Mouse (Mus musculus): ENCODE results near the gene Kdm2b. TPM values are rescaled to one million over a fixed set of nuclear protein-coding genes. Genes with fewer than 3 reads are reported as not detected.

The Kdm2b gene
- polyA plus RNA-seq, 1 experiment from 2014 or later, result 35.6 TPM

DNA sequence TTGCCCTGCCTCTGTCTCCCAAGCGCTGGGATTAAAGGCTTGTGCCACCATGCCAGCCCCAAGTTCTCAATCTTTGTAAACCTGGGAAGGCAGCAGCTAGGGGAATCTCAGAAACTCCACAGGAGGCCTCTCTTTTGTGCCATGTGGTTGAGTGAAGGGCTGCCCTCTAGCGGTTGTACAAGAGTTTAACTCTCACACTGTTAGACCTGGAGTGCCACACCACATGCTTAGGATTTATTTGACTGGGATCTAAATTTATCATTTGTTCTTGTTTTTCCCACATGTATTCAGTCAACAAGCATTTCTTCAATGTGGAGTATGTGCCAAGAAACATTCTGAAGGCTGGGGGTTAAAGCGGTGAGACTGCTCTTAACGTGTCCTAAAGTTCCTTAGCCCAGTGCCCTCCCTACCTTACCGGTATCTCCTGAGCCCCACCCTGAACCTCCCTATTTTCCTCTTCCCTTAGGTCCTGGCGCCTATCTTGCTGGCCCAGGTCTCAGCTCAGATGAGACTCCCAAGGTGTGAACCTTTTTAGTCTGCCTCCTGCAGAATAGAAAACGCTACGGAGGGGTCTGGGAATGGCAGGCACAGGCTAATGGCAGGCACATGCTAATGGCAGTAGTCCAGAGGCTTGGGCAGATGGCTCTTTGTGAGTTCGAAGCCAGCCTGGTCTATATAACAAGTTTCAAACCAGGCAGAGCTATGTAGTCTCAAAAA is 24.1 kb upstream of the Kdm2b start:
- H3K27me3 ChIP-seq, result no peaks in the 10 kb centered on the region
- ATAC-seq, result no peak
- ChIA-PET POLR2A (interaction anchor here (0.7 to 3.3 kb wide), 3 partner anchors 22 to 46 kb away, joined by 3 to 9 read pairs (median 3); no protein-coding TSS in a partner anchor), CTCF (interaction anchor here (0.7 to 4.3 kb wide), 15 partner anchors 8 to 89 kb away, joined by 3 to 16 read pairs (median 5); no protein-coding TSS in a partner anchor)
- in situ Hi-C loops (cut with MboI; ENCODE audit: low pct_unique_long_range_greater_than_20kb), result loop anchor here (5.0 kb wide), 1 partner anchor 46 kb away; no protein-coding TSS in a partner anchor
- peak; percentile 92 for TF ChIP-seq CTCF (IDR thresholded peaks at IDR 0.05)
- no peak for DNase-seq (ENCODE audit: low read depth, low spot score)

DNA sequence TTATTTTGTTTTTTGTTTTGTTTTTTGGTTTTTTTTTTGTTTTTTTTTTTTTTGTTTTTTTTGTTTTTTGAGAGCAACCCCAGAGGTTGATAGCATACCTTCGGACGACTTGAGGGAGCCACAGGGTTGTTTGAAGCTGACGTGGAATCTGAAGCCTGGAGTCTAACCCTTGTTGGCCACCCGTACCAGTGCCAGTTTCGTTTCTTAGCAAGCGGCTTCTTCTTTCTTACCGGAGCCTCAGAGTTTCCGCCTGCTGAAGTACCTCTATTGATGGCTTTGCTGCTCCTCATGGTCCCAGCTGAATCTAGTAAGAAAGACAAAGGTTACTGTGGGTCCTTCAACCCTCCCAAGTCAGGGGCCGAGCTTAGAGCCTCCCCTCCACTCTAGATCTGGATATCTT is 22.1 kb upstream of the Kdm2b start:
- no peak for TF ChIP-seq CTCF (IDR thresholded peaks at IDR 0.05)
- ChIA-PET POLR2A (interaction anchor here (1.2 kb wide), 1 partner anchor 23 kb away, joined by 3 read pairs; no protein-coding TSS in a partner anchor), CTCF (no interaction called here)
- in situ Hi-C loops (cut with MboI; ENCODE audit: low pct_unique_long_range_greater_than_20kb), result loop anchor here (5.0 kb wide), 1 partner anchor 44 kb away; no protein-coding TSS in a partner anchor
- DNase-seq (ENCODE audit: low read depth, low spot score), result no peak
- no peak for ATAC-seq
- no peaks in the 10 kb centered on the region for H3K27me3 ChIP-seq

DNA sequence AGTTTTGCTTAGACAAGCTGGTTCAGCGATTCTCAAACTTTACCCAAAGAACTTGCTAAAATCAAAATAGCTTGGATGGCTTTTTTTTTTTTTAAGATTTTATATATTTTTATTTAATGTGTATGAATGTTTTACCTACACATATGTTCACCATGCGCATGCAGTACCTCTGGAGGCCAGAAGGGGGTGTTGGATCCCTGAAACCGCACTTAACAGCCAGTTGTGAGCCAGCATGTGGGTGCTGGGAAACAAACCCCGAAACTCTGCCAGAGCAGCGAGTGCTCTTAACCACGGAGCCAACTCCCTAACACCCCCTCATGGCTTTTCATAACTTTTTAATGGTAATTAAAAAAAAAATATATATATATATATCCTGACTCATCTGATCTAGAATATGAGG is 21.2 kb upstream of the Kdm2b start:
- ChIA-PET CTCF (interaction anchor here (0.9 to 1.3 kb wide), 4 partner anchors 12 to 49 kb away, joined by 3 read pairs; no protein-coding TSS in a partner anchor), POLR2A (interaction anchor here (0.7 to 1.2 kb wide), 2 partner anchors 12 to 23 kb away, joined by 3 to 4 read pairs; no protein-coding TSS in a partner anchor)
- peak; percentile 66 for TF ChIP-seq CTCF (IDR thresholded peaks at IDR 0.05)
- ATAC-seq (no peak), DNase-seq (ENCODE audit: low read depth, low spot score) (no peak)
- in situ Hi-C loops (cut with MboI; ENCODE audit: low pct_unique_long_range_greater_than_20kb), result loop anchor here (5.0 kb wide), 1 partner anchor 44 kb away; no protein-coding TSS in a partner anchor
- H3K27me3 ChIP-seq, result no peaks in the 10 kb centered on the region

DNA sequence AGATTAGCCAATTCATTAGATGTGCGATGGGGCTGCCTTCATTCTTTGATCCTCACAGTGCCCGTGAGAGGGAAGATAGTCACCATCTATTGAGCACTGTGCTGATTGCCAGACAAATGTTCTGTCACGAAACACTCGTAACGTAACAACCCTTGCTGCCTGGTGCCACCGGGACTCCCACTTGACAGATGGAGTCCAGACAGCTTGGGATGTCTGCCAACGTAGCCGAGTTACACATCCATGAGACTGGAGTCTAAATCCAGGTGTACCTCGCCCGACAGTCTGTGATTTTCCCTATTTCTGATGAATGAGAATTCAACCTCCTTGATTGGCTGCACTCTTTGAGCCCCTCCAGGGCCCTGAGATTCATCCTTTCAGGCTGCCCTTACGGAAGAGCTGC is 20.2 kb upstream of the Kdm2b start:
- TF ChIP-seq CTCF (IDR thresholded peaks at IDR 0.05), result no peak

DNA sequence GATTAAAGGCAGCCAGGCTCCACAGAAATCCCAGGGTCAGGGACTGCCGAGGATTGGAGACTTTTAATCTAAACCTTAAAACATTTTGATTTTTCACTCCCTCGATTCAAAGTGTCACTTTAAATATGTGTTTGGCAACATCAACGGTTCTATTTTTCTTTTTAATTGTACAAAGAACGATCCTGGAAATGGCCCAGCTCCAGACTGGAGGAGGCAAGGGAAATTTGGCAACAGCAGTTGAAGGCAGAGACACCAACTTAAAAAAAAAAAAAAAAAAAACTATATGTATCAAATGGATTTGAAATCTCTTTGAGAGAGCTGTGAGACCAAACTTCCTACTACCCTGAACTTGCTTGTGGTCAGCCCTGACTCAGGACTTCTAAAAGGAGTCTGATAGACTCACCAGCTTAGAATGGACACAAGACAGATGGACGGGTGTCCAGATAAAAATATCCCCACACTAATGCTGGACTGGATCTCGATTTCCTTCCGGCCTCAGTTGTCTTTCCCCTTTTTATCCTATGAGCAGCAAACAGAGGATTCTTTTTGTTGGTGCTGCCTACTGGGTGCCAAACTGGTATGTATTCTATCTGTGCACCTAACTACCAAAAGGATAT is 19.4 kb upstream of the Kdm2b start:
- ATAC-seq, result no peak
- CTCF ChIA-PET, result interaction anchor here (0.7 kb wide), 1 partner anchor 50 kb away, joined by 4 read pairs; no protein-coding TSS in a partner anchor
- TF ChIP-seq CTCF (IDR thresholded peaks at IDR 0.05), result no peak
- in situ Hi-C loops (cut with MboI; ENCODE audit: low pct_unique_long_range_greater_than_20kb), result no loop called here
- POLR2A ChIA-PET, result no interaction called here
- no peak for DNase-seq (ENCODE audit: low read depth, low spot score)
- no peaks in the 10 kb centered on the region for H3K27me3 ChIP-seq

More for the DNA sequence above, 20.2 kb upstream of the Kdm2b start:
- in situ Hi-C loops (cut with MboI; ENCODE audit: low pct_unique_long_range_greater_than_20kb), result loop anchor here (5.0 kb wide), 1 partner anchor 43 kb away; no protein-coding TSS in a partner anchor
- no peaks in the 10 kb centered on the region for H3K27me3 ChIP-seq
- no peak for DNase-seq (ENCODE audit: low read depth, low spot score)
- ChIA-PET POLR2A (no interaction called here), CTCF (interaction anchor here (0.7 to 1.3 kb wide), 5 partner anchors 11 to 50 kb away, joined by 3 read pairs; no protein-coding TSS in a partner anchor)
- no peak for ATAC-seq

DNA sequence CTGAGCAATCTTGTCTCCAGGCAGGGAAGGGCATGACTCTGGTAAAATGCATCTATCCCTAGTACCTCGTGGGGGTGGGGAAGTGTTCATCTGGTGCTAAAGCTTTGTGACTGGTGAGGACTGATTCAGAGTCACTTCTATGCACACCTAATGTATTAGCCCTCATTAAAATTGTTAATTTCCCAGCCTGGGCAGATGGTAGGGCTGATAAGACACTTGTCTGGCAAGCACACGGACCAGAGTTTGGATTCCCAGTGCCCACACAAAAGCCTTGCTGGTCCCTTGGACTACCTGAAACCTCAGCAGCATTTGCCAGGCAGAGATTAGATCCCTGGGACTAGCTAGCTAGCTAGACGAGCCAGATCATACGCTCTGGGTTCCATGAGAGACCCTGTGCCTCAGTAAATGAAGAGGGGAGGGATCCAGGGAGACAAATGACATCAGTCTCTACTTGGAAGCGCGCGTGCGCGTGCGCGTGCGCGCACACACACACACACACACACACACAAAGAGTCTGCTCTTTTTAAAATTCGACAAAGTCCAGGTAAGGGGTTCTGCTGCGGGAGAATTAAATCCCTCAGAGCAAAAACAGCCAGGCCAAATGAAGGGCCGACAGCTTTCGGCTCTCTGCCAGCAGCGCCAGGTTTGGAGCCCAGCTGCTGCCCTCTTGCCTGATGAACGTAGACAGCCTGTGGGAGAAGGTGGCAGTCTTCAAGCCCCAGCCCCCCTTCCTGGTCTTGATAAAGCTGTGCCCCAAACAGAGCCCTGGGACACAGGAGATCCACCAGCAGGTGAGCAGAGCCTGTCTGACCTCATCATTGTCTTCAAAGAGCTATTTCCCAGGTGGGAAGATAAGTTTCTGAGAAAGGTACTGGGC is 16.3 kb upstream of the Kdm2b start:
- ChIA-PET CTCF (interaction anchor here (1.0 to 2.0 kb wide), 7 partner anchors 8 to 28 kb away, joined by 3 to 7 read pairs (median 3); no protein-coding TSS in a partner anchor), POLR2A (no interaction called here)
- in situ Hi-C loops (cut with MboI; ENCODE audit: low pct_unique_long_range_greater_than_20kb), result no loop called here
- ATAC-seq, result no peak
- DNase-seq (ENCODE audit: low read depth, low spot score), result no peak
- H3K27me3 ChIP-seq, result no peaks in the 10 kb centered on the region
- no peak for TF ChIP-seq CTCF (IDR thresholded peaks at IDR 0.05)

- POLR2A ChIA-PET, result interaction anchor here (0.6 kb wide), 1 partner anchor 14 kb away, joined by 3 read pairs; no protein-coding TSS in a partner anchor
- DNase-seq (ENCODE audit: low read depth, low spot score) (no peak), ATAC-seq (no peak)
- CTCF ChIA-PET, result no interaction called here
- TF ChIP-seq CTCF (IDR thresholded peaks at IDR 0.05), result no peak
- no peaks in the 10 kb centered on the region for H3K27me3 ChIP-seq
- in situ Hi-C loops (cut with MboI; ENCODE audit: low pct_unique_long_range_greater_than_20kb), result no loop called here
These were observed 11.3 kb upstream of the Kdm2b start for GRCm38 (mm10) chr5:123000901-123001300.

GRCm38 (mm10) chr5:122997205-122998204 is 7.9 kb upstream of the Kdm2b start:
- no peak for DNase-seq (ENCODE audit: low read depth, low spot score)
- ChIA-PET CTCF (interaction anchor here (0.9 to 1.4 kb wide), 5 partner anchors 9 to 103 kb away, joined by 3 to 5 read pairs (median 3); partner anchors contain the start of gene Orai1), POLR2A (no interaction called here)
- in situ Hi-C loops (cut with MboI; ENCODE audit: low pct_unique_long_range_greater_than_20kb), result no loop called here
- TF ChIP-seq CTCF (IDR thresholded peaks at IDR 0.05), result no peak
- no peak for ATAC-seq
- H3K27me3 ChIP-seq, result no peaks in the 10 kb centered on the region

DNA sequence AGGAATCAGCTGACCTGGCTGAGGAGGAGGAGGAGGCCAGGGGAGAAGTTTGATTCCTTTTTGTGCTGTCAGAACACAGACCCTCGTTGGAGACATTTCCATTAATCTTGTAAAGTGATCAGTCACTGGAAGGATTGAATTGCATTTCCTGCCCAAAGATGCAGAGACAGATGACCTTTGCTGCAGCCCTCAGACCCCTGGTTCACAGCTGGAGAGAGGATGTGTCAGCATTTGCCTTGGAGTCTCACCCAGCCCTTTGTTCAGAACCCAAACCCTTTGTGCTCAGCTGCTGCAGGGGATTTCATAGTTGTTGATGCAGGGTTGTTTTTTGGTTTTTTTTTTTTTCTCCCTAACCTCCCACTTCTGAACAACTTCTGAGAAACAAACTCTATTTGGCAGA is 5.3 kb upstream of the Kdm2b start:
- DNase-seq (ENCODE audit: low read depth, low spot score) (no peak), ATAC-seq (no peak)
- H3K27me3 ChIP-seq, result no peaks in the 10 kb centered on the region
- in situ Hi-C loops (cut with MboI; ENCODE audit: low pct_unique_long_range_greater_than_20kb), result no loop called here
- POLR2A ChIA-PET, result no interaction called here
- CTCF ChIA-PET, result interaction anchor here (1.1 to 1.4 kb wide), 2 partner anchors 11 to 18 kb away, joined by 3 to 5 read pairs; no protein-coding TSS in a partner anchor
- TF ChIP-seq CTCF (IDR thresholded peaks at IDR 0.05), result no peak
